Mouse (Mus musculus): Measurements from ENCODE around the gene Olfr855.
A peak's percentile ranks its signal among the peaks of the same experiment; 100 is the strongest.

The Olfr855 gene

GRCm38 (mm10) chr9:19582317-19582716, at the start of gene Olfr855:
Olfr855 (plus strand) TSS chr9:19582617.
- DNase-seq (ENCODE audit: low read depth): no peak

- no peak for DNase-seq (ENCODE audit: low read depth)
These were observed 41.4 kb upstream of the Olfr855 start, which contains the start of gene Olfr853 for GRCm38 (mm10) chr9:19540976-19541375. Olfr853 (minus strand) TSS chr9:19541076.

GRCm38 (mm10) chr9:19567282-19567681, 15.1 kb upstream of the Olfr855 start, which contains the start of gene Olfr854:
Olfr854 (minus strand) TSS chr9:19567382.
- DNase-seq (ENCODE audit: low read depth): no peak

- DNase-seq (ENCODE audit: low read depth): no peak
These were observed 38.9 kb downstream of the Olfr855 start for GRCm38 (mm10) chr9:19621297-19621696.

- peak; percentile 97 for DNase-seq (ENCODE audit: low read depth)
These were observed 39.7 kb downstream of the Olfr855 start, which contains the start of gene Zfp317 for GRCm38 (mm10) chr9:19621843-19622822. Zfp317 (plus strand) TSS chr9:19622102.

GRCm38 (mm10) chr9:19629574-19629973, 47.2 kb downstream of the Olfr855 start:
- no peak for DNase-seq (ENCODE audit: low read depth)
